Mouse (Mus musculus) B cell, adult 67 days (primary cell): ENCODE measurements around the gene Gm28998. TPM values are rescaled to one million over a fixed set of nuclear protein-coding genes. Genes with fewer than 3 reads are reported as not detected.

ENCODE experiments used
- total RNA-seq, 2 experiments: library from RNA; stranded (reverse); gene quantifications; 4 replicates each; pipeline ENCODE4 v1.2.4; 2023

Gm28998 gene
- not detected for total RNA-seq

GRCm38 (mm10) chrY:7253487-7253886 is at the start of gene Gm28998:
Gm28998 (plus strand) TSS chrY:7253787.

Other genes starting within 250 kb of the Gm28998 start
- not detected for gene Gm21244, start 84.5 kb upstream of the Gm28998 start, total RNA-seq
- gene Gm21788, start 151.2 kb downstream of the Gm28998 start, total RNA-seq: not detected